Mouse (Mus musculus) embryonic fibroblast, embryonic 13.5 days (primary cell): Measurements from ENCODE around the gene Rbl2.

Source experiments
- CTCF ChIP-seq: IDR thresholded peaks from 2 replicates; pipeline ENCODE4 v1.5.1; 2011; ENCODE audit warnings: mild to moderate bottlenecking, control low read depth, low read length, moderate library complexity, borderline replicate concordance; ENCODE audit not compliant: insufficient read depth
- POLR2A ChIP-seq: IDR thresholded peaks from 2 replicates; pipeline ENCODE4 v1.6.1; 2011; ENCODE audit warnings: low read depth, mild to moderate bottlenecking, control low read depth, low read length, moderate library complexity

DNA sequence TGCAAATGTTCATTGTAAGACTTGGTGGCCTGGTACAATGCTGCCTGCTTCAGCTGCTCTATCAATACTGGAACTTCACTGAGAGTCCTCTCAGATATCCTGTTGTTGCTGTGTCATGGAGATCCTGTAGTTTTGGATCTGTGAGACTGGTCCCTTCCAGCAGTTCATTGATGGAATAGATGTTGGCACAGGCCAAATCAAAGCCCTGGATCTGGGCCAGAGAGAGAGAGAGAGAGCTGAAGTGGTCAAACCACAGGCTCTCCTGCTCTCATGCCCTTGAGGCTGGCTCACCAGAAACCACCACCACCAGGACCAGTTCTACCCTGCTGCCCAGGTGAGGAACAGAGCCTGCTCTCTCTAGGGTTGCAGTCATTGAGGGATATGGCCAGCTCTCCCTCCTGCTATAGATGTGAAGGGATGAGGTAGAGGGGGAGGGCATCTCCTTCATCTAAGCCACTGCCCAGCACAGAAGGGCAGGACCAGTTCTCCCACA lies 10.7 kb upstream of the Rbl2 start:
- TF ChIP-seq CTCF: no peak
- TF ChIP-seq POLR2A: no peak
